Mouse (Mus musculus) small intestine, adult 2 months (tissue): Measurements from ENCODE around the gene Cd247. TPM values are rescaled to one million over a fixed set of nuclear protein-coding genes. Genes with fewer than 3 reads are reported as not detected.

Experiments used
- H3K27ac ChIP-seq: fragments of 200-500 bp; 2 replicates; pipeline ENCODE4 v1.5.1; 2012; ENCODE audit warnings: low read depth, low read length, control low read depth, inconsistent platforms; ENCODE audit not compliant: insufficient read depth
- H3K27me3 ChIP-seq: fragments of 200-500 bp; 2 replicates; pipeline ENCODE4 v1.6.1; 2012; ENCODE audit warnings: mild to moderate bottlenecking, moderate library complexity, low read length, inconsistent platforms; ENCODE audit not compliant: control insufficient read depth, insufficient read depth
- H3K36me3 ChIP-seq: fragments of 200-500 bp; 2 replicates; pipeline ENCODE4 v1.6.1; 2012; ENCODE audit warnings: mild to moderate bottlenecking, low read length, control low read depth, inconsistent platforms; ENCODE audit not compliant: control insufficient read depth, insufficient read depth
- H3K4me1 ChIP-seq: fragments of 200-500 bp; 2 replicates; pipeline ENCODE4 v1.6.1; 2012; ENCODE audit warnings: low read length, inconsistent platforms, mixed read lengths; ENCODE audit not compliant: control insufficient read depth, insufficient read depth, insufficient read length
- H3K4me3 ChIP-seq: fragments of 200-500 bp; 2 replicates; pipeline ENCODE4 v1.5.1; 2012; ENCODE audit warnings: low read depth, mild to moderate bottlenecking, control low read depth, inconsistent platforms, low read length, moderate library complexity
- CTCF ChIP-seq: fragments of 200-500 bp; IDR thresholded peaks from 2 replicates; pipeline ENCODE4 v1.5.1; 2012; ENCODE audit warnings: low read depth, mild to moderate bottlenecking, control low read depth, inconsistent platforms, low read length, moderate library complexity, mixed read lengths; ENCODE audit not compliant: insufficient replicate concordance, insufficient read length; ENCODE audit errors: extremely low read depth
- POLR2A ChIP-seq: fragments of 200-500 bp; IDR thresholded peaks from 2 replicates; pipeline ENCODE4 v1.6.1; 2012; ENCODE audit warnings: low read depth, mild to moderate bottlenecking, control low read depth, inconsistent platforms, low read length, moderate library complexity
- WGBS: fragments of 180-500 bp; shearing (Covaris S2); methylation state at CpG from one replicate; pipeline ENCODE4 v1.1.7; 2018; 5-methylcytosine and 5-hydroxymethylcytosine counted together
- polyA plus RNA-seq: library from polyadenylated mRNA; depleted of rRNA; stranded (reverse); fragments of >200 nt; gene quantifications from 2 replicates; pipeline ENCODE4 v1.2.3, GENCODE M21; 2012

The Cd247 gene
- polyA plus RNA-seq, 1 experiment: 4.8 TPM

GRCm38 (mm10) chr1:165766295-165766890 lies 22.1 kb upstream of the Cd247 start:
- Histone ChIP-seq H3K4me3 (no peak overlapping the region), H3K27me3 (no peaks in the 10 kb centered on the region), H3K27ac (no peak overlapping the region), H3K4me1 (peaks cover 9% of the 10 kb centered on the region), H3K36me3 (0 out of 2 replicates have a peak, but pooled peaks cover 4% of the 10 kb centered on the region)
- TF ChIP-seq POLR2A (no peak), CTCF (no peak)
- 82% methylated on average over 7 of the region's 7 CpGs for WGBS

DNA sequence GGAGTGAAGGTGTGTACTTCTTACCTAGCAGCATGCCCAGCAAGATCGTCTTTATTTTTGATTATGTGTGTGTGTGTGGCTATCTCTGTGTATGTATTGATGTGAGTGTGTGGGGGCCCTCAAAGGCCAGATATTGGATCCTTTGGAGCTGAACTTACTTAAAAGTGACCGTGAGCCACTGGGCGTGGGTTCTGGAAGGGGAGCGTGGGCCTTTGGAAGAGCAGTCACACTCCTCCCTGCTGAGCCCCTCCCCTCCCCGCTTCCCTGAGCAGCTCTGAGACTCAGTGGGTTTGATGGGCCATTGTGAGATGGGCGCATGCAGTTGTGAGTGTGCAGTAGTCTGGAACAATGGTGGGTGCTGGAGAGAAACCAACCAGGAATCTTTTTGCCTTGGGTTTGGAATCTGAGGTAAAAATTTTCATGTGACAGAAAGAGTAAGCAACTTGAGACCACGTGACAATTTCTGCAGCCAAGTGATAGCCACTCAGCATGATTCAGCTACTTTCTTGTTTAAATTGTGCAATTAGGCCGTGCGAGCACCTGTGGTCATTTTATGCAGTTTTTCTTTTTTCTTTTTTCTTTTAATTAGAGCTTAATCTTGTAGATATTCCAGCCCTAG lies 19.5 kb upstream of the Cd247 start:
- Histone ChIP-seq H3K36me3 (peaks cover 5% of the 10 kb centered on the region; the same call in 1 of the 2 replicates), H3K27me3 (no peaks in the 10 kb centered on the region), H3K27ac (no peak overlapping the region), H3K4me3 (no peak overlapping the region), H3K4me1 (peaks cover 14% of the 10 kb centered on the region)
- TF ChIP-seq POLR2A (no peak), CTCF (no peak)
- WGBS: 75% methylated on average over 9 of the region's 9 CpGs

- Histone ChIP-seq H3K27ac (no peak overlapping the region), H3K4me3 (no peak overlapping the region), H3K27me3 (no peaks in the 10 kb centered on the region), H3K36me3 (peaks cover 6% of the 10 kb centered on the region; the same call in 1 of the 2 replicates), H3K4me1 (peaks cover 7% of the 10 kb centered on the region)
- TF ChIP-seq POLR2A: no peak
- no peak for TF ChIP-seq CTCF
- whole genome bisulfite sequencing: 85% methylated on average over 10 of the region's 10 CpGs
These were observed 18.2 kb upstream of the Cd247 start for GRCm38 (mm10) chr1:165770181-165770759.

- under 1% methylated on average over 12 of the region's 12 CpGs for WGBS
- Histone ChIP-seq H3K27me3 (no peaks in the 10 kb centered on the region), H3K4me3 (no peak overlapping the region), H3K4me1 (peaks cover 11% of the 10 kb centered on the region), H3K27ac (0 out of 2 replicates have a peak overlapping the region, but pooled peaks have one; percentile 12), H3K36me3 (peaks cover 6% of the 10 kb centered on the region; the same call in 1 of the 2 replicates)
- TF ChIP-seq POLR2A (no peak), CTCF (peak; percentile 93)
These were observed 17.0 kb upstream of the Cd247 start for GRCm38 (mm10) chr1:165771491-165771897.

GRCm38 (mm10) chr1:165771998-165772397 lies 16.5 kb upstream of the Cd247 start:
- Histone ChIP-seq H3K27me3 (no peaks in the 10 kb centered on the region), H3K4me1 (peaks cover 11% of the 10 kb centered on the region), H3K36me3 (peaks cover 6% of the 10 kb centered on the region; the same call in 1 of the 2 replicates), H3K27ac (no peak overlapping the region), H3K4me3 (no peak overlapping the region)
- TF ChIP-seq POLR2A: no peak
- TF ChIP-seq CTCF: no peak
- 40% methylated on average over 9 of the region's 9 CpGs for WGBS

- WGBS: 25% methylated on average over 19 of the region's 19 CpGs
These were observed 12.8 kb upstream of the Cd247 start for GRCm38 (mm10) chr1:165775518-165776294.

More at GRCm38 (mm10) chr1:165775518-165776294, 12.8 kb upstream of the Cd247 start:
- TF ChIP-seq CTCF (peak; percentile 23; the same call in 1 of the 2 replicates), POLR2A (no peak)
- Histone ChIP-seq H3K4me3 (no peak overlapping the region), H3K27me3 (no peaks in the 10 kb centered on the region), H3K27ac (no peak overlapping the region), H3K36me3 (peaks cover 4% of the 10 kb centered on the region; the same call in 1 of the 2 replicates), H3K4me1 (peaks cover 11% of the 10 kb centered on the region)
